Mouse (Mus musculus): Measurements from ENCODE around the gene Ntrk2.

- TF ChIP-seq ZNF384 (IDR thresholded peaks at IDR 0.05; ENCODE audit: low read depth, low read length) (no peak), CTCF (IDR thresholded peaks at IDR 0.05 in 2 of 3, conservative IDR thresholded peaks at IDR 0.05 in 1 of 3; ENCODE audit: control insufficient read depth in 1 of 3, insufficient read depth in 1 of 3, low read depth in 2 of 3, low read length in 3 of 3, poor library complexity in 1 of 3, severe bottlenecking in 1 of 3) (no peak), GABPA (IDR thresholded peaks at IDR 0.05; ENCODE audit: low read depth, low read length) (no peak), EP300 (IDR thresholded peaks at IDR 0.05; ENCODE audit: low read depth in 1 of 2, low read length in 2 of 2) (no peak), TAL1 (IDR thresholded peaks at IDR 0.05; ENCODE audit: low read length) (no peak), POLR2A (IDR thresholded peaks at IDR 0.05; ENCODE audit: control insufficient read depth in 1 of 2, insufficient read depth in 1 of 2, low read depth in 1 of 2, low read length in 2 of 2, poor library complexity in 1 of 2) (no peak)
These were observed 270.1 kb downstream of the Ntrk2 start for GRCm38 (mm10) chr13:59076489-59076888.
